Mouse (Mus musculus) lung, postnatal 10 days (tissue): ENCODE measurements around the gene Egln1.

Source experiments
- DNase-seq: peaks from one replicate; pipeline ENCODE4 v3.0.0; 2021

The Egln1 gene

DNA sequence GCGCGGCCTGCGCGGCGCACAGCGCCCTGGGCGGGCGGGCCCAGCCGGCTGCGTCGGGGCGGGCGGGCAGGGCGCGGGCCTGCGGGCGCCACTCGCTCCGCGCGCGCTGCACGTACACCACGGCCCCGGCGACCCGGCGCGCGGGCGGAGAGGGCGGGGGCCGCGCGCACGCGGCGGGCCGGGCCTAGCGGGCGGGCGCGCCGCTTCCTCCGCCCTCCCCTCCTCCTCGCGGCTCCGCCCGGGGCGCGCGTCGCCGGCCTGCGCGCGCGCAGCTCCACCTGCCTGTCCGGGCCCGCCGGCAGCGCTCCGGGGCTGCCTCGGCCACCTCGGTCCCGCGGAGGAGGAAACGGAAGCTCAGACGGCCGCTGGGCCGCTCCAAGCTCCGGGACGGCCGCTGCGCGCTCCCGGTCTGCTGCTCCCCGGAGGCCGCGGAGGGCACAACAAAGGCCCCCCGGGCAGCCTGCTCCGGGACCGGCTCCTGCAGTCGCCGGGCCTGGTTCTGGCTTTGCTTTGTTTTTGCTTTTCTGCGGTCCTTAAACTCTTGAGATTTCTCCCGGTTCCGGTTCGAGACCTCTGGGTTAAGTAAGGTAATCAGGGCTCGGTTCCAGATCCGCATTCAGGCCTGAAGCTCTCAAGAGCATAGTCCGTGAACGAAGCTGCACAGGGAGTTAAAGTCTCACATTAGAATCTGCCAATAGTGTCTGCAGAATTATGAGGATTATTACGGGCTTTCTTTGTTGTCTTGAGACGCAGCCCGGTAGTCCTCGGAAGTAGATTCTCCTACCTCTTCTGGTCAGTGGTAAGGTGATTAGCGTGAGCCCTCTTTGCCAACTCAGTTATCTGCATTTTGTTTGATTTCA lies at the start of gene Egln1:
Gene Egln1 (minus strand): TSS at position 116 of the 860 bp plus-strand sequence.
- DNase-seq: peak; percentile 83

- peak; percentile 8 for DNase-seq
Measured at GRCm38 (mm10) chr8:124995776-124996175, 46.7 kb upstream of the Egln1 start.

GRCm38 (mm10) chr8:124991668-124991926 lies 42.5 kb upstream of the Egln1 start:
- no peak for DNase-seq

DNA sequence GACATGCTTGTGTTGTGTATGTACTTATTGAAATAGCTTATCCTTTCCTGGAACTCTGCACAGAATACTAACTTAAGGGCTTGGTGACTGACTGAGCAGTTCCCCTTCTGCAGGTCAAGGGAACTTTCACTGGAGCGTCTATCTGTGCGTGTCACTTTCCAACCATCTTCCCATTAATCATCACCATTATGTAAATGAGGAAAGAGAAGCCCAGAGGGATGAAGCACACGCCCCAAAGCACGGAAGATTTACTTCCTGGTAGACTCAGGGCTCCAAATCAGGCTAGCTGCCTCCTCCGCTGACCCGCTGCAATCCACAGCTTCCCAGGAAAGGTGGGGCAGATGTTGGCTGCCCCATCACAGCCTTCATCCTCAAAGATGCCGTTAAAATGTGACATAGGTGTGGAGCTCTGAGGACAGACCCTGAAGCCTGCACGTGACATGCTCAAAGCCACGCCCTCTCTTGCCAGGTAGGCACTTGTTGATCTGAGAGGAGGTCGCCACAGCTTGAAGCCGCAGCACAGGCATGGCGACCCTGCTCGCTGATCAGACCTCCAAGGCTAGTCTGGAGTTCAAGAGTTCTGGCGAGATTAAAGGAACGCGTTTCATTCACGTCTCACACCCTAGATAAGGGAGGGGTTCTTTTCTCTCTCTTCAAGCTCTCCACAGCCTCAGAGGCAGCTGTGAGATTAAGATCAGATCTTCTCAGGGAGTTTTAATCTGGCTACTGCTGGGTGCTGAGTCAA lies 42.0 kb upstream of the Egln1 start:
- no peak for DNase-seq

GRCm38 (mm10) chr8:124980828-124981227 lies 31.7 kb upstream of the Egln1 start:
- DNase-seq: no peak

DNA sequence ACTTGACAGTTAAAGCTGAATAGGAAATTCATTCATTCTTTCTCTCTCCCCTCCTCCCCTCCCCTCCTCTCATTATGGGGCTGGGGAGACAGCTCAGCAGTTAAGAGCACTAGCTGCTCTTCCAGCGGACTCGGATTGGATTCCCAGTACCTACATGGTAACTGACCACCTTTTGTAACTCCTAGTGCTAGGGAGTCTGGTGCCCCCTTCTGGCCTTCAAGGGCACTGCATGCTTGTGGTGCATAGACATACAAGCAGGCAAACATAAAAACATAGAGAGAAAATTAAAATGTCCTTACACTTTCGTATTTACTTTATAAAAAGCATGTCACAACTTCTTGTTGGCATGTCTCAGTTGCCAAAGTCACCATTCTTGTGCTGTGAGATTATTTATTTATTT lies 30.9 kb upstream of the Egln1 start:
- DNase-seq: no peak

DNA sequence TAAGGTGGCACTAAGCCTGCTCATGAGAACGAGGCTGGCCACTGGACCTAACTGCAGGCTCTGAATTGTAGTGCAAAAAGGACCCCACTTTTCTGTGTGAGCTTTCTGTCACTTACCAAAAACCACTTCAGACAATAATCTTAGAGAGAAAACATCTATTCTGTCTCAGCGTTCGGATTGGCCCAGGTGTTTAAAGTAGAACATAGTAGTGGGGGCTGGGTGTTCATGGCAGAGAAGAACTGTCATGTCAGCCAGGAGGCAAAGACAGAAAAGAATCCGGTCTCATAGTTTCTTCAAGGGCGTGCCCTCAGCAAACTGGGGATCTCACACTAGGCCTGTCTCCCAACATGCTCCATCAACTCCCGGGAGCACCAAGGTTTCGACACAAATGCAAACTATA lies 28.9 kb upstream of the Egln1 start:
- no peak for DNase-seq

GRCm38 (mm10) chr8:124976211-124976610 lies 27.1 kb upstream of the Egln1 start:
- no peak for DNase-seq

GRCm38 (mm10) chr8:124974254-124974653 lies 25.1 kb upstream of the Egln1 start:
- DNase-seq: no peak

DNA sequence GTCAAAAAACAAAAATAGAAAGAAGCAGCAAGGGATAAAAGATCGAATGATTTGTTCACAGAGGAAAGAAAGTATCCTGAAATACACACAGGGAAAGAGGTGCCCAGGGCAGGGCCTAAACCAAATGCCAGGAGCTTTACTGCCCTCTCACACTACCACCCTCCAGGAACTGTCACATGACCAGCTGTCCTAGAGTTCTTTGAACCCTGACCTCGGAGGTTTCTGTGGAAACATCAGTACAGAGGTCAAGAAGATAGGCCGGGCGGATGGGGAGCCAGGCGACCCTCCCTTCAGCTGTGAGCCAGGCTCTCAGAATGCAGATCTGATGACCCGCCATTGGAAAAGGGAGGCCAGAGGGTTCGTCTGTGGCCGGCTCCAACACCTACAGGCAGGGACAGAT lies 24.1 kb upstream of the Egln1 start:
- no peak for DNase-seq

GRCm38 (mm10) chr8:124970312-124970933 lies 21.3 kb upstream of the Egln1 start:
- no peak for DNase-seq

DNA sequence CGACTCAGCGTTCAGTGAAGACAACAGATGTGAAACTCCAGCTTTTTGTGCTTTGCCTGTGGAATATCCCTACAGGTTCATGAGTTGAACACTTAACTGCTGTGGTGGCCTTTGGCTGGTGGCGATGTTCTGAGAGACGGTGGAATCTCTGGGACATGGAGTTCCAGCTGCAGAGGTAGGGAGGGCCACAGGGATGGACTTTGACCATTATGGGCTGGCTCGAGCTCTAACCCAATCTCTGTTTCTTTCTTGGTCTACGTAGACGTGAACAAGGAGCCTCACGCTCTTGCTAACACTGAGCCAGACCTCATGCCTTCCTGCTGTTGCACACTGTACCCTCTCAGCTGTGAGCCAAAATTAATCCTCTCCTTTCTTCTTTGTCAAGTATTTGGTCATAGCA lies 15.8 kb upstream of the Egln1 start:
- DNase-seq: no peak

DNA sequence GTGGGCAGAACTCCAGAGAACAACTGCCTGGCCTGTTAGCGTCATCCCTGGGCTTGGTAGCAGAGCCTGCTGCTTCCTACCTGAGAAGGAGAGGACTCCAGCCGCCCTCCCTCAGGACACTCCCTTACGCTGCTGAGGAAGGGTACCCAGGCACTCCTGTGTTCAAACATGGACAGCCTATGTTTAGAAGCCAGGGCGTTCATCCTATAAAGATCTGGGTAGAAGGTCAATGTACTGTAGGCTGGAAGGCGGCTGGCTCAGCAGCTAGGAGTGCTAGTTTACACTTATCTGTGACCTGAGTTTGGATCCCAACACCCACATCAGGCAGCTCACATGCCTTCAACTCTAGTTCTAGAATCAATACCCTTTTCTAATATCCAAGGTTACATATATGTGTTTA lies 14.1 kb upstream of the Egln1 start:
- DNase-seq: no peak

GRCm38 (mm10) chr8:124960226-124960880 lies 11.2 kb upstream of the Egln1 start:
- DNase-seq: peak; percentile 59

DNA sequence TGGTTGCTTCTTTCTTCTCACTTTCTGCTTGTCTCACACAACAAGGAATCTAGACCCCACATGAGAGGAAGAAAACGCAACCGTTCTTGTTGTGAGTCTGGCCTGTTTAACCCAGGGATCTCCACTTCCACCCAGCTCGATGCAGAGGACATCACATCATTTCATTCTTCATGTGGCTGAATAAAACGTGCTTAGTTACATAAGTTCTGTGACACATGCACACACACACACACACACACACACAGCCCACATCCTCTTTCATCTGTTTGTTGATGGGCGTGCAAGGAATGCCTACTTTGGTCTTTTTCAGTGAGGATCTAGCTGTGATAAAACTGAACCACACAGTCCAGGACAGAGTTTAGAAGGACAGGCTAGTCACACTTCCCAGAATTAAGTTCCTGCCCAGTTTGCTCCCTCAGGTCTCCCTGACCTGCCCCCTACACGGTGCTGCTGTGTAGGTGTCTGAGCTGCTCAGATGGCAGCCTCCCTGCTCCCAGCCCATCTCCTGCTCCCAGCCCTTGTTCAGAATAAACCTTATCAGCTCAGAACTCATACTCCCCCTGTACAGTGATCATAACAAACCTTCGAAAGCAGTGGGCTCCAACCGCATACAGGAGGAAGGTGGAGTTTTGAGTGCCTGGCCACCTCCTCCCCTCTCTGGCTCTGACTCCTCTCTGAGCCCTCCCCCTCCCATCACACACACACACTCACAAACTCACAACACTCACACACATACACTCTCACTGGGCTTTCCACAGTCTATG lies 10.5 kb upstream of the Egln1 start:
- no peak for DNase-seq

DNA sequence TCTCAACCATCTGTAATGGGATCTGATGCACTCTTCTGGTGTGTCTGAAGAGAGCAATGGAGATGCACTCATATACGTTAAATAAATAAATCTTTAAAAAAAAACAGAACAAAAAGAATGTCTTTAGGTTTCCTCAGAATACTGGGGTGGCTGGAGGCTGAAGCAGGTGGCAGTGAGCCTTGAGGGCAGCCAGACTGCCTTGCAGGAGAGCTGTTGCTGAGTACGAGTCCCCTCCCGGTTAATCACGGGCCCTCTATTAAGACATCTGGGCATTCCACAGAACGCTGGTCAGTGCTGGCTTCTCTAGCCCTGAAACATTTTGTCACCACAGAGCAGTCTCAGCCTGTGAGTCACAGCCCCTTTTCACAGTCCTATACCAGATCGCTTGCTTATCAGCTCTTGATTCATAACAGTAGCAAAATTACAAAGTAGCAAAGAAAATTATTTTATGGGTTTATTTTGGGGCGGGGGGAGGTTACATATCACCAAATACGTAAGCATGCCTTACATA lies 5.5 kb upstream of the Egln1 start:
- DNase-seq: no peak

GRCm38 (mm10) chr8:124953188-124953587 lies 4.1 kb upstream of the Egln1 start:
- peak; percentile 23 for DNase-seq

DNA sequence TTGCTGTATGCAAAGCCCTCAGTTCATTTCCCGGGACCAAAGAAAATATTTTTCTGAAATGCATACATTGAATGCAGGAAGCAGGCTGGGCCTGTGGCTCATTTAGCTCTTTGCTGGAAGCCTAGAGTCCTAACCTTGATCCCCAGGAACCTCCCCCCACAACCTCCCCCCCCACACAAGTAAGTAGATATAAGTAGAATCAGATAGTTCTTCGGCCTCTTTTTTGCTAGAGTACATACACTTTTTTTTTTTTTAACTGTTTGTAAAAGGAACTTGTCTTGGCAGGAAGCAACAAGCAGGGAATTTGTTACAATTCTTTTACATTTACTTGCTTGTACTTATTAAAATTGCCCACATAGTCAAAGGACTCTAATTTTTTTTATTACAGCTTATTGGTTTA lies 1.7 kb upstream of the Egln1 start:
- no peak for DNase-seq

DNA sequence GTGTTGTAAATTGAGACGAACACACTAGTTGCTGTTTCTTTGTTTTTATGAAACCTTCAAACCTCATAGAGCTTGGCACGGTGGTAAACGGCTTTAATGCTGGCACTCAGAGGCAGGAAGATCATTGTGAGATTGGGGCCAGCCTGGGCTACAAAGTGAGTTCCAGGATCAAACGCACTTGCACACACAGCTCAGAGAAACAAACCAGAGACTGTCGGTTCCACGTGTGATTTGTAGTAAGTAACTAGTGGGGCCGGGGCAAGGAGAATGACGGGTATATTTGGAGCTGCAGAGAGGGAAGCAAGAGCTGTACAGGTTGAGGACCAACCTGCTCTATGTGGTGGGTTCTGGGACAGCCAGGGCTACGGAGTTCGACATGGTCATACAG lies 939 bp upstream of the Egln1 start:
- peak; percentile 25 for DNase-seq

DNA sequence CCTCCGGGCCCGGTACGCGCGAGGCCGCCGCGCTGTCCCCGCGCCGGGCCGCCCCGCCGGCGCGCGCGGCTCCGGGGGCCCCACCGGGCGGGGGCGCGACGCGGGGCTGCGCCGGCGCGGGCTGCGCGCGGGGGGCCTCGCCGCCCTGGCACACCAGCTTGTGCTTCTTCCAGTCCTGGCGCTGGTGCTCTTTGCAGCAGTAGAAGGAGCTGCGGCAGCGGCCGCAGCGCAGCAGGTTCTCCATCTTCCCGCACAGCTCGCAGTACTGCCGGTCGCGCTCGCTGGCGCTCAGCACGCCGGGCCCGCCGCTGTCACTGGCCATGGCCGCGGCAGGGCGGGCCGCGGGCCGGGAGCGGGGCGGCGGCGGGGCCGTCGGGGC lies 402 bp downstream of the Egln1 start:
- peak; percentile 35 for DNase-seq

GRCm38 (mm10) chr8:124947865-124948732 lies 1.0 kb downstream of the Egln1 start:
- DNase-seq: peak; percentile 44

DNA sequence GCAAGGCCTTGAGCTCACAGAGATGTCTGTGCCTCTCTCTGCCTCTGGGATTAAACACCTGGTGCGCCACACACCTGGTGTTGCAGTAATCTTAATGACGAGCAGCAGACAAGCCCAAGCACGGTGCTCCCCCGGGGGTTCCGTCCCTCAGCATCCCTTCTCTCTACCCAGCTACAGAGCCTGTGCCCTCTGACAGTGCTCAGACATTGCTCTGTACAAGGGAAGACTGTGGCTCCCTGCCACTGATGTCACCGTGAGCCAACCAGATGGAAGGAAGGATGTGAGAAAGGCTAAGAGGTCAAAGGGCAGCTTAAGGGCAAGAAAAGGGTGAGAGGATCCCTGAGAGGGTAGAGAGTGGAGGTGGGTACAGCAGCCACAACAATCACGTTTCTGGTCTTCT lies 4.7 kb downstream of the Egln1 start:
- no peak for DNase-seq
